Mouse (Mus musculus) hindbrain, embryonic 10.5 days (tissue): ENCODE measurements around the gene Mylpf. TPM values are rescaled to one million over a fixed set of nuclear protein-coding genes. Genes with fewer than 3 reads are reported as not detected.
"Not testable (repeated sequence)": the region's sequence is repeated elsewhere in the genome, so short reads cannot be mapped to it uniquely, and the experiment has no call there.

Source experiments
- DNase-seq: peaks from one replicate; pipeline ENCODE4 v3.0.0-alpha.2; 2017; ENCODE audit warnings: low spot score
- H3K27ac ChIP-seq: fragments of 300-500 bp; sonication (generic); 2 replicates; pipeline ENCODE4 v1.5.1; 2016; ENCODE audit warnings: mild to moderate bottlenecking, moderate library complexity
- H3K27me3 ChIP-seq: fragments of 300-500 bp; sonication (generic); 2 replicates; pipeline ENCODE4 v1.6.1; 2016; ENCODE audit warnings: mild to moderate bottlenecking; ENCODE audit not compliant: poor library complexity, insufficient read depth, severe bottlenecking
- H3K36me3 ChIP-seq: fragments of 300-500 bp; sonication (generic); 2 replicates; pipeline ENCODE4 v1.6.1; 2016; ENCODE audit warnings: mild to moderate bottlenecking, moderate library complexity
- H3K4me1 ChIP-seq: fragments of 300-500 bp; sonication (generic); replicated peaks from 2 replicates; pipeline ENCODE4 v1.6.1; 2016; ENCODE audit warnings: mild to moderate bottlenecking
- H3K4me3 ChIP-seq: fragments of 300-500 bp; sonication (generic); 2 replicates; pipeline ENCODE4 v1.5.1; 2016; ENCODE audit warnings: mild to moderate bottlenecking, moderate library complexity
- H3K9me3 ChIP-seq: fragments of 300-500 bp; sonication (generic); 2 replicates; pipeline ENCODE4 v1.6.1; 2016; ENCODE audit warnings: mild to moderate bottlenecking, moderate library complexity
- WGBS: fragments of 180-500 bp; shearing (Covaris S2); methylation state at CpG from one replicate; pipeline ENCODE4 v1.1.7; 2016; 5-methylcytosine and 5-hydroxymethylcytosine counted together
- polyA plus RNA-seq: library from polyadenylated mRNA; unstranded; fragments of >200 nt; fragmentation: Nextera tagmentation; extraction: Ambion mirVana; gene quantifications from 2 replicates; pipeline ENCODE4 v1.2.1, GENCODE M21; 2016

The Mylpf gene
- polyA plus RNA-seq, result 13.0 and 17.7 TPM in 2 replicates

DNA sequence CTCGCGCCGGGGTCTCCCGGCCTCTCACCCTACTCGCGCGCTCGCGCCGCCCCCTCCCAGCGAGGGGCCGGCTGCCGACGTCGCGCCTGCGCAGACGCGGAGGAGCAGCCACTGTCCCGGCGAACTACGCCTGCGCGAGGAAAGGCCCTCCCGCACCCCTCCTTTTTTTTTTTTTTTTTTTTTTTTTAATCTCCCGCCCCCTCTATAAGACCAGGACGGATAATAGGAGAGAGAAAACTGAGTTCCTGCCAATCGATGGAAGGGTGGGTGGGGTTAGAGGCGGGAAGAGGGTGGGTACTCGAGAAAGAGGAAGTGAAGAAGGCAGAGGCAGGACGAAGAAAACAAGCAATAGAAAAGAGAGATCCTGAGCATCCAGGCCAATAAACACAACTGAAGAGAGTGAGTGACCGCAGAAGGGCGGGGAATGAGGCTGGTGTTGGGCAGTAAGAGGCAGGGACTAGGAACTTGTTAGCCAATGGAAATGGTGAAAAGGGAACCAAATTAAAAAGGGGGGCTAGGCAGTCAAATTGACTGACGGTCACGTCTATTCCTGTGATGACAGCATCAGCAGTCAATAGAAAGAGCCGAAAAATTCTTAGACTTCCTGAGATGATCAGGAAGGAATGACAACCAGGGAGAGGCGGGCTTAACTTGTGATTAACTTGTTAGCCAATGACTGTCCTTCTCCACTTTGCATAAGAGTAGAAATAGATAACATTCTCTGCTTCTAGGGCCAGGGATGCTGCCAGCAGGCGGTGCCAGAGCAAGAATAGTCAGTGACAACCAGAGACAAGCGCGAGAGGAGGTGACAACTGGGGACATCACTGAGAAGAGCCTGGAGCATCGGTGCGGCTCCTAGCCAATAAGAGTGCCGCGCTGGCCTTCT, at the start of gene Mylpf:
Gene Mylpf, plus strand, starts transcription at position 338 of the 886 bp plus-strand sequence.
- Histone ChIP-seq H3K27me3 (peaks cover 32% of the 10 kb centered on the region), H3K4me3 (peak within 1 kb of the TSS; percentile 86), H3K4me1 (peaks cover 44% of the 10 kb centered on the region), H3K9me3 (no peaks in the 10 kb centered on the region), H3K36me3 (peaks cover 9% of the 10 kb centered on the region), H3K27ac (peak within 1 kb of the TSS; percentile 95)
- peak; percentile 91 for DNase-seq
- 0% methylated on average over 44 of the region's 44 CpGs for WGBS

DNA sequence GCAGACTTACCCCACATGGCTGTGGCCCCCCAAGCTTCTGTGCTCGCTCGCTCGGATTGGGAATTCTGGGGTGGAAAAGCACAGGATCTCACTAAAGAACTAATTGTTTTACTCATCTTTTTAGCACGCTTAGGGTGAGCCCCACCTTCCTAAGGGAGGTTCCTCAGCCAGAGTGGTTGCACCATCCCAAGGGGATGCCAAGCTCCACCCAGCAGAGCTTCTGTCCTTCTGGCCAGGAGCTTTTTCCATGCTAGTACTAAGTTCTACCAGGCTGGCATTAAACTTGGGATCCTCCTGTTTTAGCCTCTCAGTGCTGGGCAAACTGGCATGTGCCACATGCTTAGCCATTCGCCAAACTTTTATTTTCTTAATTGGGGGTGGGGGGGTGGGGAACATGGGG, 46.1 kb upstream of the Mylpf start:
- Histone ChIP-seq H3K4me1 (no peaks in the 10 kb centered on the region), H3K4me3 (no peak overlapping the region), H3K27ac (no peak overlapping the region), H3K9me3 (no peaks in the 10 kb centered on the region), H3K36me3 (no peaks in the 10 kb centered on the region), H3K27me3 (no peaks in the 10 kb centered on the region)
- 84% methylated on average over 5 of the region's 5 CpGs for WGBS
- DNase-seq, result no peak

DNA sequence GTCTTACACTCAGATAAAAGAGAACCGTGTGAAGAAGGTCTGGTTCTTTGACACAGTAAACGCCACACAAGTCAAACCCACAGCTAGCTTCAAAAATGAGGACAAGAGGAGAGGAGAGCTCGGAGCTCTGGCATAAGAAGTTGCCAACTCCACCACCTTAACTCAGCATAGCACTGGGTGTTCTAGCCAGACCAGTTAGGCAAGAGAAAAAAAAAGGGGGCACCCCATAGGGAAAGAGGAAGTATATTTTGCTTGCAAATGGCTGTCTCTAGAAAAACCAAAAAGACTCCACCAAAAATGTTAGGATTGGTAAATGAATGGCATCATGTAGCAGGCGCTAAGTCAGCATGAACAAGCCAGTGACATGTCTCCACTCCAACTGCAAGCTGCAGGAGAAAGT, 44.7 kb upstream of the Mylpf start:
- DNase-seq, result no peak
- WGBS, result 85% methylated on average over 4 of the region's 4 CpGs
- H3K4me3 ChIP-seq, result no peak overlapping the region

DNA sequence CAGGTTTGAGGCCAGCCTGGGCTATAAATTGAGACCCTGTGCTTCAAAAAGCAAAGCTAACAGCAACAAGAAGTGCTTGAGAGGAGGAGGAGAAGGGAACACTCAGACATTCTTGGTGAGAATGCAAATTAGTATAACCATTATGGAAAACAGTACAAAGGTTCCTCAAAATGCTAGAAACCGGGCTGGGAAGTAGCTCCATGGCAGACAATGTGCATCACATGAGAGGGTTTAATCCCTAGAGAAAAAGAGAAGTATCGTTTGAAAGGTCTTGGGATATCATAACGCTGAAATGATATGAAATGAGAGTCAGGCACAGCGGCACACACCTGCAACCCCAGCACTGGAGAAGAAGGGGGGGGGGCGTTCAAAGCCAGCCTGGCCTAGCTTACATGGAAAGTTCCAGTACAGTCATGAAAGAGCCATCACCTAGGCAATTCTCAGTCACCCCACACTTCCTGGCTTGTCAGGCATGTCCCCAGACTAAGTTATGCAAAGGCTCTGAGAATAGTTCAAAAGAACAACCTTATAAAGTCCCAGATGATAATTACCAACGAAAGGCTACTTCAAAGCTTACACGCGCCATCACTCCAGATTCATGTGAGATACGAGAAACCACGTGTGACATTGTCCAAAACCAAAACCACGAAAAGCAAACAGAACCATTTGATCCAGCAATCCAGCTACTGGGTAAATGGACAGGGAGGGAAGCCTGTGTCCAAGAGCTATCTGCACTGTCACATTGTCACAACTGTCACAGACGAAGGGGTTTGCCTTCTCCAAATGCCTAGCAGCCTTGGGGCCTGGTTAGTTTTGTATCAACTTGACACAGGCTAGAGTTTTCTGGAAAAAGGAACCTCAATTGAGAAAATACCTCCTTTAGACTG, 42.8 kb upstream of the Mylpf start:
- no peak overlapping the region for H3K4me3 ChIP-seq
- H3K4me1 ChIP-seq, result no peaks in the 10 kb centered on the region
- no peaks in the 10 kb centered on the region for H3K9me3 ChIP-seq
- H3K36me3 ChIP-seq, result no peaks in the 10 kb centered on the region
- no peaks in the 10 kb centered on the region for H3K27me3 ChIP-seq
- DNase-seq, result no peak
- WGBS, result 92% methylated on average over 12 of the region's 12 CpGs
- no peak overlapping the region for H3K27ac ChIP-seq

More for the DNA sequence above, 44.7 kb upstream of the Mylpf start:
- Histone ChIP-seq H3K27me3 (no peaks in the 10 kb centered on the region), H3K27ac (no peak overlapping the region), H3K36me3 (no peaks in the 10 kb centered on the region), H3K9me3 (no peaks in the 10 kb centered on the region), H3K4me1 (no peaks in the 10 kb centered on the region)

DNA sequence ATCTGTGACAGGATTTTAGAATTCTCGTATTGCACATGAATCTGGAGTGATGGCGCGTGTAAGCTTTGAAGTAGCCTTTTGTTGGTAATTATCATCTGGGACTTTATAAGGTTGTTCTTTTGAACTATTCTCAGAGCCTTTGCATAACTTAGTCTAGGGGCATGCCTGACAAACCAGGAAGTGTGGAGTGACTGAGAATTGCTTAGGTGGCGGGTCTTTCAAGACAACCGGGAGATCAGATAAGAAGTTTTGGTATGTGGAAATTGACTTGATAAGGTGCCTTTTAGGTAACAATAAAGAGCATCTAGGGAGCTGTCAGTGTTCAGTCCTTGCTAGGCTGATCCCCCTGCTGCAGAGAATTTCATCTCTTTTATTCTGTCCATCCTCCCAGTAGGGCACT, 42.2 kb upstream of the Mylpf start:
- Histone ChIP-seq H3K36me3 (no peaks in the 10 kb centered on the region), H3K4me3 (no peak overlapping the region), H3K4me1 (no peaks in the 10 kb centered on the region), H3K27me3 (no peaks in the 10 kb centered on the region), H3K27ac (no peak overlapping the region), H3K9me3 (no peaks in the 10 kb centered on the region)
- 95% methylated on average over 5 of the region's 5 CpGs for WGBS
- DNase-seq, result no peak

DNA sequence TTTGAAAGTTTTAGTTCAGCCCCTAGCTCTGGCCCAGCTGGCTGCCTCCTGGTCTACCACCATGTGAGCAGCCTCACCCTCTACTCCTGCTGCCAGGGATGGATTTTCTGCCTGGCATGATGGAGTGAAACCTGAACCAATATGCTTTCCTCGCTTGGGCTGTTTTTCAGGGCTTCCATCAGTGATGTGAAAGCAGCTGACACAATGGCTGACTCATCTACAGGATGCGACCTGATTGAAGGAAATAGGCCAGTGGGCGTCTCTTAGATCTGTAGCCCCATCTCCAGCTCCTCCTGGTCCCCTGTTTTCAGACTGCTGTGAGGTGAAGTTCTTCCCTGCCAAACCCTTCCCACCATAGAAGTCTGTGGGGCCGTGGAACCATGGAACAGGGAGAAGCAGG, 31.8 kb upstream of the Mylpf start:
- Histone ChIP-seq H3K27ac (no peak overlapping the region), H3K36me3 (no peaks in the 10 kb centered on the region), H3K4me3 (no peak overlapping the region), H3K4me1 (no peaks in the 10 kb centered on the region), H3K27me3 (no peaks in the 10 kb centered on the region), H3K9me3 (0 out of 2 replicates have a peak, but pooled peaks cover 2% of the 10 kb centered on the region)
- DNase-seq, result no peak
- WGBS, result 80% methylated on average over 4 of the region's 4 CpGs

DNA sequence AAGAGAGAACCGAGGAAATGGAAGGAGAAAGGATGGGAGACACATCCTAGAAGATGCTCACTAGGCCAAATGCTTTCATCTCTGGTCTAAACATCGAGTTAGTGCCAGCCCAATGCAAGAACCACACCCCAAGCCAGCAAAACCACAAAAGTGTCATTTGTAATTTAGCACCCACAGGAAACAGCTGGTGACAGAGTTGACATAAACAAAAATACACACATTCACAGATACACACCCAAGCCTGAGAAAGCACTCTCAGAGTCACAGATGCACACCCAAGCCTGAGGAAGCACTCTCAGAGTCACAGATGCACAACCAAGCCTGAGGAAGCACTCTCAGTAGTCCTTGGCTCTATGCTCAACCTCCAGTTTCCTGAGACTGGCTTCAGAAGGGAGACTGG, 27.9 kb upstream of the Mylpf start:
- Histone ChIP-seq H3K27ac (no peak overlapping the region), H3K4me3 (no peak overlapping the region), H3K27me3 (no peaks in the 10 kb centered on the region), H3K36me3 (no peaks in the 10 kb centered on the region), H3K9me3 (no peaks in the 10 kb centered on the region), H3K4me1 (no peaks in the 10 kb centered on the region)
- no peak for DNase-seq
- 83% methylated on average over 2 of the region's 2 CpGs for WGBS

DNA sequence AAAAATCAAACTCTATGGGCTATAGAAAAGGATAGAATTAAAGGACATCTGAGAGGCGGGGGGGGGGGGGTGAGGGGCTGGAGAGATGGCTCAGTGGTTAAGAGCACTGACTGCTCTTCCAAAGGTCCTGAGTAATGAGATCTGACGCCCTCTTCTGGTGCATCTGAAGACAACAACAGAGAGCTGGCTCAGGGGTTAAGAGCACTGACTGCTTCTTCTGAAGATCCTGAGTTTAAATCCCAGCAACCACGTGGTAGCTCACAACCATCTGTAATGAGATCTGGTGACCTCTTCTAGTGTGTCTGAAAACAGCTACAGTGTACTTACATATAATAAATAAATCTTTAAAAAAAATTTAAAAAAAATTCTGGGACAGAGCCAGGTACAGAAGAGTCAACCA, 27.0 kb upstream of the Mylpf start:
- H3K27ac ChIP-seq, H3K27me3 ChIP-seq, H3K9me3 ChIP-seq, DNase-seq, H3K4me3 ChIP-seq, H3K4me1 ChIP-seq, H3K36me3 ChIP-seq: not testable (repeated sequence)
- WGBS, result 27% methylated on average over 3 of the region's 3 CpGs

DNA sequence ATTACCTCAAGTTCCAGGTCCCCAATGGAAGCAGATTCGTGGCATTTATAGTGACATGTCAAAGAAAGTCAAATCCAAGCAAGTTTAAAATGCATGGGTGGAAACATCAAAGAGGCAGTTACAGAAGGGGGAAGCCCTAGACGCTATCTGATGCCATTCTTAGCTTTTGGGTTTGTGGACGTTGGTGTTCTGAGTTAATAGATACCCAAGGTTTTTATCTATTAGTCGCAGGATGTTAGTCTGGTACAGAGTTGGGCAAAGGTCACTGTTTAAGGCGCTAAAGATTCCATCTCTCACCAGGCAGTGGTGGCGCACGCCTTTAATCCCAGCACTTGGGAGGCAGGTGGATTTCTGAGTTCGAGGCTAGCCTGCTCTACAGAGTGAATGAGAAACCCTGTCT, 25.3 kb upstream of the Mylpf start:
- no peaks in the 10 kb centered on the region for H3K27me3 ChIP-seq

DNA sequence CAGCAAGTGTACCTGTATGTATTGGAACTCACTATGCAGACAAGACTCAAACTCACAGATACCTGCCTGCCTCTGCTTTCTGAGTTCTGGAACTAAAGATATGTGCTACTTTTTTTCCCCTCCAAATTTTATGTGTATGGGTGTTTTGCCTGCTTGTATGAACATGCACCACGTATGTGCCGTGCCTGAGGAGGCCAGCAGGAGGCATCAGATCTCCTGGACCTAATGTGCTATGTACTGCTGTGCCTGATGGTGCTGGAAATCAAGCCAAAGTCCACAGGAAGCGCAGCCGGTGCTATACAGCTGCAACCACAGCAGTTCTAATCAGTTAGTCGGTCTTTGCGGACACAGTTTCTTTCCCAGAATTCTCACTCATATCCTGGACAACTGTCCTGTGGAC, 24.9 kb upstream of the Mylpf start:
- H3K27me3 ChIP-seq, result no peaks in the 10 kb centered on the region
- no peaks in the 10 kb centered on the region; the same call in 1 of the 2 replicates for H3K36me3 ChIP-seq
- H3K9me3 ChIP-seq, result no peaks in the 10 kb centered on the region
- WGBS, result 81% methylated on average over 6 of the region's 6 CpGs
- no peak for DNase-seq
- no peaks in the 10 kb centered on the region for H3K4me1 ChIP-seq
- no peak overlapping the region for H3K4me3 ChIP-seq
- H3K27ac ChIP-seq, result no peak overlapping the region

More for the DNA sequence above, 25.3 kb upstream of the Mylpf start:
- Histone ChIP-seq H3K4me1 (no peaks in the 10 kb centered on the region), H3K27ac (no peak overlapping the region), H3K36me3 (no peaks in the 10 kb centered on the region), H3K9me3 (no peaks in the 10 kb centered on the region), H3K4me3 (no peak overlapping the region)
- WGBS, result 84% methylated on average over 8 of the region's 8 CpGs
- no peak for DNase-seq

DNA sequence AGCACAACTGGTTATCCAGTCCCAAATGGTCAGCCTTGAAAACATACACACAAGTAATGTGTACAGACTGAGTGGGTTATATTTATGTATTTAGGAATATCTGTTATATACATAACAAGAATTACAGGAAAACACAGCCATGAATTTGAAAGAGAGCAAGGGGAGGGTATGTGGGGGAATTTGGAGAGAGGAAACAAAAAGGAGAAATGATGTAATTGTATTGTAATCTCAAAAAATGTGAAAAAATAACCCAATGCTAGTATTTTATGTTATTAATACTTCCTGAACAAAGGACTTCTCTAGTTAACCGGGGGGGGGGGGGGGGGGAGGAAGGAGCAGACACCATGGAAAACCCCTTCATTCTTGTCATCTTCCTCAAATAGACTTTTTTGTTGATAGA, 24.0 kb upstream of the Mylpf start:
- Histone ChIP-seq H3K4me3 (no peak overlapping the region), H3K27ac (no peak overlapping the region), H3K27me3 (no peaks in the 10 kb centered on the region), H3K9me3 (no peaks in the 10 kb centered on the region), H3K4me1 (no peaks in the 10 kb centered on the region), H3K36me3 (no peaks in the 10 kb centered on the region; the same call in 1 of the 2 replicates)
- 67% methylated on average over 1 of the region's 1 CpGs for WGBS
- no peak for DNase-seq

DNA sequence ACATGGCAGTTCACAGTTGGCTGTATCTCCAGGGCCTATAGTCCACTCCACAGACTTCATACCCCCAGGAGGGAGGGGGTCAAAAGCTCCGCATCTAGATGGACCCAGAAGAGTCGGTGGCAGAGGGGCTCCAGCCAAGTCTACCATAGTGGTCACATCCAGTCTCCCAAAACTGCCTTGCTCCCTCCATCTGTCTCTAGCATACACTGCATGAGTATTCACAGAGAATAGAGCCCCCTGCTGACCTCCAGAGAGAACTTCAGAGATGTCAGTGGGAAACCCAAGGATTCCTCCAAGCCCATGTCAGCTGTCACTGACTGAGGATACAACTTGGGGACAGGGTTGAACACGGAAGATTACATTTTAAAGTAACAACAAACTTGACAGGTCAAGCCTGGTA, 23.1 kb upstream of the Mylpf start:
- peaks cover 4% of the 10 kb centered on the region for H3K36me3 ChIP-seq
- no peak for DNase-seq
- H3K27ac ChIP-seq, result no peak overlapping the region
- 64% methylated on average over 3 of the region's 3 CpGs for WGBS
- no peaks in the 10 kb centered on the region for H3K27me3 ChIP-seq
- no peaks in the 10 kb centered on the region for H3K4me1 ChIP-seq
- H3K9me3 ChIP-seq, result no peaks in the 10 kb centered on the region
- no peak overlapping the region for H3K4me3 ChIP-seq

DNA sequence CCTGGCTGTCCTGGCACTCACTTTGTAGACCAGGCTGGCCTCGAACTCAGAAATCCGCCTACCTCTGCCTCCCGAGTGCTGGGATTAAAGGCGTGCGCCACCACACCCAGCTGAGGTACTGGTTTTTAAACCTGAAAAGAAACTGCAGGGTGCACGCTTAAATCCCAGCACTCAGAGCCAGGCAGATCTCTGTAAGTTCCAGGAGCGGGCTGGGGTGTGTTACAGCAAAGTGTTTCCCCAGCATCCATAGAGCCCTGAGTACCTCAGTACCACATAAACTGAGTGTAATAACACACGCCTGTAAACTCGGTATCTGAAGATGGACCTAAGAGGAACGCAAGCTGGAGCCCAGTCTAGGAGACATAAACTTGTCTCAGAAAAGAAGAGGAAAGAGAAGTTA, 21.3 kb upstream of the Mylpf start:
- H3K9me3 ChIP-seq, result no peaks in the 10 kb centered on the region
- H3K27ac ChIP-seq, result no peak overlapping the region
- H3K36me3 ChIP-seq, result peaks cover 21% of the 10 kb centered on the region
- no peaks in the 10 kb centered on the region for H3K27me3 ChIP-seq
- H3K4me3 ChIP-seq, result no peak overlapping the region
- DNase-seq, result no peak
- 67% methylated on average over 10 of the region's 10 CpGs for WGBS
- H3K4me1 ChIP-seq, result no peaks in the 10 kb centered on the region
